Mouse (Mus musculus) myocyte (in vitro differentiated cells): ENCODE measurements at regions not wholly inside any gene's neighbourhood (a gene's known extent, or its start where the extent isn't known, plus 50 kb on each side); places are given as distances from the start of the nearest gene placed in this dataset.

Experiments
- H3K27me3 ChIP-seq: one replicate; pipeline ENCODE4 v1.6.1; 2011; ENCODE audit not compliant: control insufficient read depth, insufficient read depth, insufficient read length
- H3K36me3 ChIP-seq: one replicate; pipeline ENCODE4 v1.6.1; 2011; ENCODE audit not compliant: control insufficient read depth, insufficient read depth
- H3K4me2 ChIP-seq: one replicate; pipeline ENCODE4 v1.6.1; 2011; ENCODE audit warnings: low read depth, control low read depth
- H3K4me3 ChIP-seq: one replicate; pipeline ENCODE4 v1.5.1; 2011; ENCODE audit warnings: mild to moderate bottlenecking, control low read depth, moderate library complexity
- H3K79me2 ChIP-seq: one replicate; pipeline ENCODE4 v1.6.1; 2011; ENCODE audit not compliant: control insufficient read depth, insufficient read depth
- H3ac ChIP-seq: one replicate; pipeline ENCODE4 v1.6.1; 2011; ENCODE audit not compliant: control insufficient read depth, insufficient read length
- CEBPB ChIP-seq: IDR thresholded peaks from 2 replicates; pipeline ENCODE4 v1.6.1; 2011; ENCODE audit warnings: mild to moderate bottlenecking, moderate library complexity; ENCODE audit not compliant: poor library complexity, insufficient read depth, severe bottlenecking
- E2F4 ChIP-seq: IDR thresholded peaks from one replicate; pipeline ENCODE4 v1.6.1; 2011; ENCODE audit warnings: mild to moderate bottlenecking, control low read depth, moderate library complexity; ENCODE audit not compliant: insufficient read depth
- MAX ChIP-seq: IDR thresholded peaks from one replicate; pipeline ENCODE4 v1.6.1; 2011; ENCODE audit warnings: low read depth, mild to moderate bottlenecking, control low read depth
- MYOD1 ChIP-seq, 3 experiments: IDR thresholded peaks; one replicate each; pipeline ENCODE4 v1.6.1; 2011; ENCODE audit warnings: control low read depth in 2 of 3, low read depth in 2 of 3, mild to moderate bottlenecking in 2 of 3, moderate library complexity in 1 of 3; ENCODE audit not compliant: insufficient read length in 2 of 3, control insufficient read depth in 1 of 3
- MYOG ChIP-seq, 3 experiments: IDR thresholded peaks; one replicate each; pipeline ENCODE4 v1.6.1; 2011; ENCODE audit warnings: control low read depth in 2 of 3, low read depth in 2 of 3, mild to moderate bottlenecking in 2 of 3; ENCODE audit not compliant: insufficient read length in 2 of 3, control insufficient read depth in 1 of 3, insufficient read depth in 1 of 3
- POLR2A ChIP-seq: IDR thresholded peaks from one replicate; pipeline ENCODE4 v1.6.1; 2011; ENCODE audit warnings: low read depth, mild to moderate bottlenecking, control low read depth, moderate library complexity; ENCODE audit not compliant: insufficient read length
- POLR2AphosphoS2 ChIP-seq: IDR thresholded peaks from one replicate; pipeline ENCODE4 v1.6.1; 2011; ENCODE audit warnings: low read depth, control low read depth; ENCODE audit not compliant: insufficient read length
- REST ChIP-seq: IDR thresholded peaks from one replicate; pipeline ENCODE4 v1.6.1; 2011; ENCODE audit warnings: mild to moderate bottlenecking, control low read depth, moderate library complexity; ENCODE audit not compliant: insufficient read depth, insufficient read length
- SRF ChIP-seq: IDR thresholded peaks from one replicate; pipeline ENCODE4 v1.6.1; 2011; ENCODE audit warnings: low read depth; ENCODE audit not compliant: control insufficient read depth, insufficient read length
- TCF12 ChIP-seq: IDR thresholded peaks from one replicate; pipeline ENCODE4 v1.6.1; 2011; ENCODE audit warnings: mild to moderate bottlenecking, control low read depth; ENCODE audit not compliant: poor library complexity, insufficient read depth, severe bottlenecking
- TCF3 ChIP-seq: IDR thresholded peaks from one replicate; pipeline ENCODE4 v1.6.1; 2011; ENCODE audit warnings: low read depth, control low read depth; ENCODE audit not compliant: insufficient read length
- USF1 ChIP-seq: IDR thresholded peaks from one replicate; pipeline ENCODE4 v1.6.1; 2011; ENCODE audit warnings: low read depth, mild to moderate bottlenecking, control low read depth, moderate library complexity

DNA sequence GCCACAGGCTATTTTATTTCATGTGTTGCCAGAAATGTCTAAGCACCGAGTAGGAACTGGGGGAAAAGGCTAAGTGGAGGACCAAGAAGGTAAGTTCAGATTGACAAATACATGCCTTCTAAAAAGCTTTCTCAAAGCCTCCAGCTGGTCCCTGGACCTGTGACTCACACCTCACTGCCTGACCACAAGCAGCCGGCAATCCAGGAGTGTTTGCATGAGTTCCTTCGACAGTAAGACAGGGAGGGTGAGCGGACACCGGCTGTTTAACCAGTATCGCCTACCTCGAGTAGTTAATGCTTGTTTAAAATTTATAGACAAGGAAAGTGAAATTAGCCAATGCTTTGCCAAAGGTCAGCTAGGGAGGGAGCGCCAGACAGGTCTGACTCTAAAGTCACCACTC lies 80.1 kb downstream of the Gm33543 start:
- Histone ChIP-seq H3ac (no peak overlapping the region), H3K4me3 (no peak overlapping the region), H3K4me2 (peak overlapping the region; percentile 74), H3K27me3 (no peaks in the 10 kb centered on the region), H3K79me2 (no peaks in the 10 kb centered on the region), H3K36me3 (no peaks in the 10 kb centered on the region)
- TF ChIP-seq MAX (no peak), POLR2AphosphoS2 (no peak), TCF3 (no peak), REST (no peak), USF1 (no peak), MYOD1 (IDR thresholded peaks at IDR 0.05; ENCODE audit: control insufficient read depth in 1 of 3, insufficient read length in 2 of 3, low read depth in 2 of 3) (peak; percentile 42 to 87 (median 75)), TCF12 (peak; percentile 41), CEBPB (0 out of 2 replicates have a peak, but pooled peaks have one; percentile 21), MYOG (IDR thresholded peaks at IDR 0.05; ENCODE audit: control insufficient read depth in 1 of 3, insufficient read depth in 1 of 3, insufficient read length in 2 of 3, low read depth in 2 of 3) (peak; percentile 49 to 90 (median 88)), POLR2A (no peak), E2F4 (no peak), SRF (no peak)

DNA sequence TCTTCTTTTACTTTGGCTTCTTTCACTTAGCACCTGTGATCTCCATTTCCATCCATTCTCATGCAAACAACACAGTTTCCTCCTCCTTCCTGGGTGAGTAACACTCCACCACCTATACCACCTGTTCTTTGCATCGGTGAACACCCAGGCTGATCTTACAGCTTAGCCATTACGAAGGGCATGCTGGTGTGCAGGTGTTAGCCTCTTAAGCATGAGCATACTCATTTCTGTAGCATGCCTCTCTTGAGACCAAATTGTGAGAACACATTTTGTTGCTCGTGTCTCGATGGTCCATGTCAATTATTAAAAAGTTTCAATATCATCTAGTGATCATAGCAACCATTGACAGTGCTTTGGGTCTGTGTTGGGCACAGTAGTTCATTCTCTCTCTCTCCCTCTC lies 80.8 kb downstream of the Gm33543 start:
- peak overlapping the region; percentile 74 for H3K4me2 ChIP-seq

DNA sequence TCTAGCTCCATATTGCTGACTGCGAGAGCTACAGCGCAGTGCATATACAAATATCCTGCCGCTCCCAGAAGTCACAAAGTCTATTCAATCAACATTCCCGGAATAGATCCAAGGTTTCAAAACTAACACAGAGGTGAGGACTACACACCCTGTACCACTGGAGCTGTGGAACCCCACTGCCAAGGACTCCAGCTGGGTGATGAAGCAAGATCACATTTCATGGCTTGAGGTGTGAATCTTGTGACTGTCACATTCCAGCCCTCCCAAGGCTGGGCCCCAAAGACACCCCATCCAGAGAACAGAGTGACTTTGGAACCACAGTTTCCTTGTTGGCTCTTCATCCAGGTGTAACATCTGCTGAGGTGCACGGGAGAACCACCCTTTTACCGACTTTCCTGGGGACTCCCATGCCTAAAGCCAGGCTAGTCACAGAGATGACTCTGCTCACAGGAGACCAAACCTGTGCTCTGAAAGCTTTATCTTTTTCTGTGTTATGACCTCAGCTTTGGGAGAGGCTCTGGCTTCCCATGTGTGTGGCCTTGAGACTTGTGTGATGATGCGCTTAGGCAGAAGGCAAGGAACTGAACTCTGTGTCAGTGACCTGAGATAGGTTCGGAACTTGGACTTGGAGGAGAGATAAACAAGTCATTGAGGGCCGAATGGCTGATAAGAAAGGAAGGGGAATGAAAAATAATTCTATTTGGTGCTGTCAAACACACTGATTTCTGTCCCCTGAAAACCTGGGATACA lies 82.4 kb downstream of the Gm33543 start:
- Histone ChIP-seq H3K79me2 (no peaks in the 10 kb centered on the region), H3K4me3 (no peak overlapping the region), H3ac (no peak overlapping the region), H3K27me3 (no peaks in the 10 kb centered on the region), H3K36me3 (no peaks in the 10 kb centered on the region), H3K4me2 (no peak overlapping the region)
- TF ChIP-seq MYOG (IDR thresholded peaks at IDR 0.05; ENCODE audit: control insufficient read depth in 1 of 3, insufficient read depth in 1 of 3, insufficient read length in 2 of 3, low read depth in 2 of 3) (peak in 1 of 3 experiments; percentile 26), CEBPB (no peak), POLR2A (no peak), TCF3 (no peak)

More for the DNA sequence above, 80.8 kb downstream of the Gm33543 start:
- Histone ChIP-seq H3K36me3 (no peaks in the 10 kb centered on the region), H3K79me2 (no peaks in the 10 kb centered on the region), H3K27me3 (no peaks in the 10 kb centered on the region), H3ac (no peak overlapping the region), H3K4me3 (no peak overlapping the region)
- TF ChIP-seq TCF3 (no peak), MYOD1 (IDR thresholded peaks at IDR 0.05; ENCODE audit: control insufficient read depth in 1 of 3, insufficient read length in 2 of 3, low read depth in 2 of 3) (no peak), SRF (no peak), REST (no peak), USF1 (no peak), MYOG (IDR thresholded peaks at IDR 0.05; ENCODE audit: control insufficient read depth in 1 of 3, insufficient read depth in 1 of 3, insufficient read length in 2 of 3, low read depth in 2 of 3) (no peak), POLR2A (no peak), TCF12 (no peak), E2F4 (no peak), POLR2AphosphoS2 (no peak), CEBPB (no peak), MAX (no peak)

DNA sequence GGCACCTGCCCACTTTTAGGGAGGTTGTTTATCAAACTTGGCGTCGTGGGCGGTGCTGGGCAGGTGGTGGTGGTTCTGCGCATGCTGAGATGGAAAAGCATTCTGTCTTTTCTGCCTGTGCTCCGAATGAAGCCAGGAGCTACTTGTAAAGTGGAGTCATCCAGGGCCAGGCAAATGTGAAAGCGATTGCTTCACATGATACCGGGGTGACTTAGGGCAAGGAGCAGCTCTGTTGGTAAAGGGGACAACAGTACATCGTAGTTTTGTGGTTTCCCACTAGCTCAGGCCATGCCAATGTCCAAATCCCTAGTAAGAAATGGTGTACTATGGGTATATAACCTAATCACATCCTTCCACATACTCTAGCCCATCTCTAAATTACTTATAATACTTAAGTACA lies 84.5 kb downstream of the Gm33543 start:
- no peak for TF ChIP-seq USF1
- TF ChIP-seq MYOG (IDR thresholded peaks at IDR 0.05; ENCODE audit: control insufficient read depth in 1 of 3, insufficient read depth in 1 of 3, insufficient read length in 2 of 3, low read depth in 2 of 3) = peak in 1 of 3 experiments; percentile 19
- no peak for TF ChIP-seq REST
- TF ChIP-seq SRF = no peak
- peak in 1 of 3 experiments; percentile 22 for TF ChIP-seq MYOD1 (IDR thresholded peaks at IDR 0.05; ENCODE audit: control insufficient read depth in 1 of 3, insufficient read length in 2 of 3, low read depth in 2 of 3)
- no peak for TF ChIP-seq TCF12
- TF ChIP-seq MAX = no peak
- TF ChIP-seq TCF3 = no peak
- Histone ChIP-seq H3K27me3 (no peaks in the 10 kb centered on the region), H3K4me3 (no peak overlapping the region), H3ac (no peak overlapping the region), H3K36me3 (no peaks in the 10 kb centered on the region), H3K79me2 (no peaks in the 10 kb centered on the region), H3K4me2 (no peak overlapping the region)

DNA sequence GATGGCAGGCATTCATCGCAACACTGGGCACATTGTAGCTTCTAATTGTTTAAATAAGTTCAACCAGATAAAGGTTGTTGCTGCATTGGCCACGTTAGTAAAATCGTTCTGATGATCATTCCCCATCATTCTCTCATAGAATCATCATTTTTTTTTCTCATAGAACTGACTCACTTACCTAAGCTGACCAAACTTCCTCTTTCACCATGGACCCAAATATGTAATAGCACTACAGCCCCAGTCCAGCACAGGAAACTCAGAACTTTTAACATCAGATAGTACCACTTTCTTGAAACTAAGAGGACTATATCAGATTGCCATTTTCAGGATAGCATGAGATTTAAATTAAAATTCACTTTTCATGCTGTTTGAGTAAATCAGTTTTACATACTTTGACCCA lies 82.2 kb upstream of the Anapc15-ps start:
- Histone ChIP-seq H3K27me3 (no peaks in the 10 kb centered on the region), H3ac (no peak overlapping the region), H3K79me2 (no peaks in the 10 kb centered on the region), H3K36me3 (no peaks in the 10 kb centered on the region), H3K4me3 (no peak overlapping the region), H3K4me2 (no peak overlapping the region)
- TF ChIP-seq SRF = no peak
- TF ChIP-seq REST = no peak
- no peak for TF ChIP-seq MYOD1 (IDR thresholded peaks at IDR 0.05; ENCODE audit: control insufficient read depth in 1 of 3, insufficient read length in 2 of 3, low read depth in 2 of 3)
- no peak for TF ChIP-seq POLR2A
- TF ChIP-seq USF1 = no peak
- no peak for TF ChIP-seq MAX
- TF ChIP-seq TCF12 = no peak
- no peak for TF ChIP-seq MYOG (IDR thresholded peaks at IDR 0.05; ENCODE audit: control insufficient read depth in 1 of 3, insufficient read depth in 1 of 3, insufficient read length in 2 of 3, low read depth in 2 of 3)
- TF ChIP-seq CEBPB = no peak
- no peak for TF ChIP-seq POLR2AphosphoS2
- no peak for TF ChIP-seq E2F4
- TF ChIP-seq TCF3 = no peak
